Mouse (Mus musculus): ENCODE data around the gene Gm49361. TPM values are rescaled to one million over a fixed set of nuclear protein-coding genes. Genes with fewer than 3 reads are reported as not detected.

Gene Gm49361
- total and polyA plus RNA-seq, 3 experiments, result not detected

GRCm38 (mm10) chr14:57699461-57699970 is 46.4 kb downstream of the Gm49361 start:
- TF ChIP-seq JUND (conservative IDR thresholded peaks at IDR 0.05; ENCODE audit: low read depth, low read length) (no peak), ETS1 (conservative IDR thresholded peaks at IDR 0.05; ENCODE audit: low read depth, low read length) (no peak), CTCF (conservative IDR thresholded peaks at IDR 0.05 in 1 of 2, IDR thresholded peaks at IDR 0.05 in 1 of 2; ENCODE audit: low read depth in 2 of 2, low read length in 2 of 2) (no peak), UBTF (IDR thresholded peaks at IDR 0.05; ENCODE audit: low read depth, low read length) (no peak)
- no peaks in the 10 kb centered on the region for H3K79me2 ChIP-seq (replicated peaks; ENCODE audit: control insufficient read depth, extremely low read depth, insufficient read depth, poor library complexity, severe bottlenecking)
- 0 out of 4 replicates have a peak, but pooled peaks cover 0 to 2% of the 10 kb centered on the region in 2 experiments for H3K4me1 ChIP-seq (ENCODE audit: control insufficient read depth in 1 of 2, insufficient read depth in 2 of 2)
- peaks cover 5 to 7% of the 10 kb centered on the region in 2 experiments for H3K36me3 ChIP-seq (replicated peaks in 1 of 2; ENCODE audit: control insufficient read depth in 1 of 2, insufficient read depth in 1 of 2, low read length in 1 of 2)
- in situ Hi-C loops (cut with MboI; ENCODE audit: low pct_ligation_motif_present, low pct_unique_long_range_greater_than_20kb, low sequenced_read_pairs), result no loop called here
- dilution Hi-C loops (cut with MboI; ENCODE audit: extremely low pct_ligation_motif_present, extremely low pct_unique_long_range_greater_than_20kb, low sequenced_read_pairs), result no loop called here
- H3K4me3 ChIP-seq (replicated peaks in 1 of 3; ENCODE audit: low read depth in 2 of 3, low read length in 2 of 3, poor library complexity in 1 of 3), result no peak overlapping the region
- no peak overlapping the region for H3K9ac ChIP-seq (ENCODE audit: insufficient read depth, low read depth)
- H3K27ac ChIP-seq (ENCODE audit: insufficient read depth, low read depth), result no peak overlapping the region
- DNase-seq (ENCODE audit: extremely low read depth), result no peak
- no peak overlapping the region for H3K4me2 ChIP-seq (ENCODE audit: insufficient read depth, low read depth, poor library complexity, severe bottlenecking)
- no peaks in the 10 kb centered on the region for H3K9me3 ChIP-seq (replicated peaks; ENCODE audit: low read length)
- no peaks in the 10 kb centered on the region for H3K27me3 ChIP-seq (replicated peaks)

GRCm38 (mm10) chr14:57699016-57699415 is 46.9 kb downstream of the Gm49361 start:
- Histone ChIP-seq H3K27me3 (replicated peaks) (no peaks in the 10 kb centered on the region), H3K9me3 (replicated peaks; ENCODE audit: low read length) (no peaks in the 10 kb centered on the region), H3K79me2 (replicated peaks; ENCODE audit: control insufficient read depth, extremely low read depth, insufficient read depth, poor library complexity, severe bottlenecking) (no peaks in the 10 kb centered on the region), H3K9ac (ENCODE audit: insufficient read depth, low read depth) (no peak overlapping the region), H3K36me3 (replicated peaks in 1 of 2; ENCODE audit: control insufficient read depth in 1 of 2, insufficient read depth in 1 of 2, low read length in 1 of 2) (peaks cover 5 to 7% of the 10 kb centered on the region in 2 experiments), H3K27ac (ENCODE audit: insufficient read depth, low read depth) (no peak overlapping the region), H3K4me1 (ENCODE audit: control insufficient read depth in 1 of 2, insufficient read depth in 2 of 2) (0 out of 4 replicates have a peak, but pooled peaks cover 0 to 2% of the 10 kb centered on the region in 2 experiments), H3K4me2 (ENCODE audit: insufficient read depth, low read depth, poor library complexity, severe bottlenecking) (no peak overlapping the region), H3K4me3 (replicated peaks in 1 of 3; ENCODE audit: low read depth in 2 of 3, low read length in 2 of 3, poor library complexity in 1 of 3) (no peak overlapping the region)
- dilution Hi-C loops (cut with MboI; ENCODE audit: extremely low pct_ligation_motif_present, extremely low pct_unique_long_range_greater_than_20kb, low sequenced_read_pairs) (no loop called here), in situ Hi-C loops (cut with MboI; ENCODE audit: low pct_ligation_motif_present, low pct_unique_long_range_greater_than_20kb, low sequenced_read_pairs) (no loop called here)
- TF ChIP-seq EP300 (IDR thresholded peaks at IDR 0.05; ENCODE audit: low read length), result no peak
- no peak for TF ChIP-seq GABPA (IDR thresholded peaks at IDR 0.05; ENCODE audit: insufficient replicate concordance, low read depth, low read length)
- TF ChIP-seq ETS1 (conservative IDR thresholded peaks at IDR 0.05; ENCODE audit: low read depth, low read length), result no peak
- TF ChIP-seq USF1 (IDR thresholded peaks at IDR 0.05; ENCODE audit: low read depth, low read length), result no peak
- no peak for TF ChIP-seq ZMIZ1 (IDR thresholded peaks at IDR 0.05; ENCODE audit: low read depth, low read length)
- DNase-seq (ENCODE audit: extremely low read depth), result no peak

GRCm38 (mm10) chr14:57696066-57696465 is 49.8 kb downstream of the Gm49361 start:
- H3K79me2 ChIP-seq (replicated peaks; ENCODE audit: control insufficient read depth, extremely low read depth, insufficient read depth, poor library complexity, severe bottlenecking), result no peaks in the 10 kb centered on the region
- H3K9me3 ChIP-seq (replicated peaks; ENCODE audit: low read length), result no peaks in the 10 kb centered on the region
- no peaks in the 10 kb centered on the region for H3K27me3 ChIP-seq (replicated peaks)
- peaks cover 5 to 7% of the 10 kb centered on the region in 2 experiments for H3K36me3 ChIP-seq (replicated peaks in 1 of 2; ENCODE audit: control insufficient read depth in 1 of 2, insufficient read depth in 1 of 2, low read length in 1 of 2)
- no peak overlapping the region for H3K4me3 ChIP-seq (replicated peaks in 1 of 3; ENCODE audit: low read depth in 2 of 3, low read length in 2 of 3, poor library complexity in 1 of 3)
- no peak overlapping the region for H3K9ac ChIP-seq (ENCODE audit: insufficient read depth, low read depth)
- no peak for DNase-seq (ENCODE audit: extremely low read depth)
- H3K4me2 ChIP-seq (ENCODE audit: insufficient read depth, low read depth, poor library complexity, severe bottlenecking), result no peak overlapping the region
- no peak overlapping the region for H3K27ac ChIP-seq (ENCODE audit: insufficient read depth, low read depth)
- H3K4me1 ChIP-seq (ENCODE audit: control insufficient read depth in 1 of 2, insufficient read depth in 2 of 2), result 0 out of 4 replicates have a peak, but pooled peaks cover 0 to 2% of the 10 kb centered on the region in 2 experiments
- in situ Hi-C loops (cut with MboI; ENCODE audit: low pct_ligation_motif_present, low pct_unique_long_range_greater_than_20kb, low sequenced_read_pairs) (no loop called here), dilution Hi-C loops (cut with MboI; ENCODE audit: extremely low pct_ligation_motif_present, extremely low pct_unique_long_range_greater_than_20kb, low sequenced_read_pairs) (no loop called here)
- TF ChIP-seq MAZ (IDR thresholded peaks at IDR 0.05; ENCODE audit: low read depth, low read length) (no peak), MYC (IDR thresholded peaks at IDR 0.05; ENCODE audit: low read depth, low read length) (no peak), MAX (IDR thresholded peaks at IDR 0.05; ENCODE audit: low read length) (no peak), JUND (conservative IDR thresholded peaks at IDR 0.05; ENCODE audit: low read depth, low read length) (no peak), ZNF384 (IDR thresholded peaks at IDR 0.05; ENCODE audit: low read depth, low read length) (no peak), CHD2 (IDR thresholded peaks at IDR 0.05; ENCODE audit: low read length) (no peak)
